Mouse (Mus musculus): ENCODE results near the gene Hephl1. TPM values are rescaled to one million over a fixed set of nuclear protein-coding genes. Genes with fewer than 3 reads are reported as not detected.

Gene Hephl1
- polyA plus RNA-seq, 1 experiment from 2014 or later, result not detected

- ATAC-seq (ENCODE audit: low FRiP score, low read depth), result no peak
- WGBS, result 89% methylated on average over 8 of the region's 8 CpGs
- no peaks in the 10 kb centered on the region for H3K9me3 ChIP-seq
- H3K27ac ChIP-seq (replicated peaks), result no peak overlapping the region
- H3K9ac ChIP-seq (replicated peaks), result no peak overlapping the region
- peaks cover 25% of the 10 kb centered on the region for H3K36me3 ChIP-seq
- no peak overlapping the region for H3K4me2 ChIP-seq (replicated peaks)
- H3K27me3 ChIP-seq, result no peaks in the 10 kb centered on the region
- no peak overlapping the region for H3K4me3 ChIP-seq
- H3K4me1 ChIP-seq, result 0 out of 2 replicates have a peak, but pooled peaks cover 5% of the 10 kb centered on the region
Observed at GRCm38 (mm10) chr9:15030771-15031170, 81.1 kb downstream of the Hephl1 start.

GRCm38 (mm10) chr9:15029025-15029727 is 82.7 kb downstream of the Hephl1 start:
- Histone ChIP-seq H3K27me3 (no peaks in the 10 kb centered on the region), H3K9ac (replicated peaks) (no peak overlapping the region), H3K36me3 (peaks cover 25% of the 10 kb centered on the region), H3K4me3 (no peak overlapping the region), H3K4me1 (no peaks in the 10 kb centered on the region), H3K9me3 (no peaks in the 10 kb centered on the region), H3K27ac (replicated peaks) (no peak overlapping the region), H3K4me2 (replicated peaks) (no peak overlapping the region)
- WGBS, result 54% methylated on average over 5 of the region's 5 CpGs
- peak; percentile 38 for ATAC-seq (ENCODE audit: low FRiP score, low read depth)

GRCm38 (mm10) chr9:15027725-15028124 is 84.2 kb downstream of the Hephl1 start:
- Histone ChIP-seq H3K36me3 (peaks cover 21% of the 10 kb centered on the region), H3K9me3 (no peaks in the 10 kb centered on the region), H3K27me3 (no peaks in the 10 kb centered on the region), H3K27ac (replicated peaks) (no peak overlapping the region), H3K4me3 (no peak overlapping the region), H3K9ac (replicated peaks) (no peak overlapping the region), H3K4me1 (no peaks in the 10 kb centered on the region), H3K4me2 (replicated peaks) (no peak overlapping the region)
- WGBS, result 71% methylated on average over 3 of the region's 3 CpGs
- no peak for ATAC-seq (ENCODE audit: low FRiP score, low read depth)

- H3K4me2 ChIP-seq (replicated peaks), result no peak overlapping the region
- no peak overlapping the region for H3K9ac ChIP-seq (replicated peaks)
- no peaks in the 10 kb centered on the region for H3K9me3 ChIP-seq
- H3K36me3 ChIP-seq, result peaks cover 38% of the 10 kb centered on the region
- no peak overlapping the region for H3K27ac ChIP-seq (replicated peaks)
- no peak for ATAC-seq (ENCODE audit: low FRiP score, low read depth)
- no peak overlapping the region for H3K4me3 ChIP-seq
- no peaks in the 10 kb centered on the region for H3K27me3 ChIP-seq
- no peaks in the 10 kb centered on the region for H3K4me1 ChIP-seq
- 100% methylated on average over 1 of the region's 1 CpGs for WGBS
Observed at GRCm38 (mm10) chr9:15023049-15023448, 88.9 kb downstream of the Hephl1 start.

- no peak overlapping the region for H3K4me3 ChIP-seq
- H3K9ac ChIP-seq (replicated peaks), result no peak overlapping the region
- H3K27me3 ChIP-seq, result no peaks in the 10 kb centered on the region
- ATAC-seq (ENCODE audit: low FRiP score, low read depth), result no peak
- no peaks in the 10 kb centered on the region for H3K4me1 ChIP-seq
- peaks cover 36% of the 10 kb centered on the region for H3K36me3 ChIP-seq
- WGBS, result 85% methylated on average over 9 of the region's 9 CpGs
- H3K27ac ChIP-seq (replicated peaks), result no peak overlapping the region
- H3K9me3 ChIP-seq, result no peaks in the 10 kb centered on the region
- H3K4me2 ChIP-seq (replicated peaks), result no peak overlapping the region
Observed at GRCm38 (mm10) chr9:15021156-15021555, 90.8 kb downstream of the Hephl1 start.

- WGBS, result 92% methylated on average over 5 of the region's 5 CpGs
- H3K27ac ChIP-seq (replicated peaks), result no peak overlapping the region
- ATAC-seq (ENCODE audit: low FRiP score, low read depth), result no peak
- no peaks in the 10 kb centered on the region for H3K27me3 ChIP-seq
- no peaks in the 10 kb centered on the region for H3K9me3 ChIP-seq
- H3K36me3 ChIP-seq, result peaks cover 34% of the 10 kb centered on the region
- no peak overlapping the region for H3K9ac ChIP-seq (replicated peaks)
- no peak overlapping the region for H3K4me3 ChIP-seq
- H3K4me1 ChIP-seq, result no peaks in the 10 kb centered on the region
- H3K4me2 ChIP-seq (replicated peaks), result no peak overlapping the region
Observed at GRCm38 (mm10) chr9:15020561-15021080, 91.3 kb downstream of the Hephl1 start.

- no peak overlapping the region for H3K4me2 ChIP-seq (replicated peaks)
- no peaks in the 10 kb centered on the region for H3K4me1 ChIP-seq
- H3K36me3 ChIP-seq, result peaks cover 45% of the 10 kb centered on the region
- WGBS, result 86% methylated on average over 5 of the region's 5 CpGs
- no peaks in the 10 kb centered on the region for H3K9me3 ChIP-seq
- no peak overlapping the region for H3K4me3 ChIP-seq
- no peaks in the 10 kb centered on the region for H3K27me3 ChIP-seq
- no peak for ATAC-seq (ENCODE audit: low FRiP score, low read depth)
- H3K27ac ChIP-seq (replicated peaks), result no peak overlapping the region
- H3K9ac ChIP-seq (replicated peaks), result no peak overlapping the region
Observed at GRCm38 (mm10) chr9:15018756-15019131, 93.2 kb downstream of the Hephl1 start.

- no peak overlapping the region for H3K27ac ChIP-seq (replicated peaks)
- no peaks in the 10 kb centered on the region for H3K9me3 ChIP-seq
- WGBS, result 90% methylated on average over 18 of the region's 18 CpGs
- no peaks in the 10 kb centered on the region for H3K27me3 ChIP-seq
- peaks cover 48% of the 10 kb centered on the region for H3K36me3 ChIP-seq
- H3K9ac ChIP-seq (replicated peaks), result no peak overlapping the region
- no peaks in the 10 kb centered on the region for H3K4me1 ChIP-seq
- no peak for ATAC-seq (ENCODE audit: low FRiP score, low read depth)
- H3K4me3 ChIP-seq, result no peak overlapping the region
- no peak overlapping the region for H3K4me2 ChIP-seq (replicated peaks)
Observed at GRCm38 (mm10) chr9:15017791-15018755, 93.8 kb downstream of the Hephl1 start.

- Histone ChIP-seq H3K4me2 (replicated peaks) (no peak overlapping the region), H3K9ac (replicated peaks) (no peak overlapping the region), H3K9me3 (no peaks in the 10 kb centered on the region), H3K4me3 (no peak overlapping the region), H3K27ac (replicated peaks) (no peak overlapping the region), H3K4me1 (no peaks in the 10 kb centered on the region), H3K36me3 (peaks cover 38% of the 10 kb centered on the region), H3K27me3 (no peaks in the 10 kb centered on the region)
- ATAC-seq (ENCODE audit: low FRiP score, low read depth), result peak; percentile 82
- 55% methylated on average over 7 of the region's 7 CpGs for WGBS
Observed at GRCm38 (mm10) chr9:15015223-15015956, 96.5 kb downstream of the Hephl1 start.

- no peaks in the 10 kb centered on the region for H3K9me3 ChIP-seq
- no peak overlapping the region for H3K9ac ChIP-seq (replicated peaks)
- H3K4me3 ChIP-seq, result no peak overlapping the region
- H3K4me1 ChIP-seq, result peaks cover 15% of the 10 kb centered on the region; the same call in 1 of the 2 replicates
- H3K36me3 ChIP-seq, result peaks cover 45% of the 10 kb centered on the region
- WGBS, result 85% methylated on average over 14 of the region's 14 CpGs
- H3K27ac ChIP-seq (replicated peaks), result no peak overlapping the region
- no peak for ATAC-seq (ENCODE audit: low FRiP score, low read depth)
- no peak overlapping the region for H3K4me2 ChIP-seq (replicated peaks)
- H3K27me3 ChIP-seq, result no peaks in the 10 kb centered on the region
Observed at GRCm38 (mm10) chr9:15007566-15007965, 104.3 kb downstream of the Hephl1 start.

GRCm38 (mm10) chr9:15004298-15004685 is 107.6 kb downstream of the Hephl1 start:
- Histone ChIP-seq H3K36me3 (peaks cover 45% of the 10 kb centered on the region), H3K9me3 (no peaks in the 10 kb centered on the region), H3K27ac (replicated peaks) (no peak overlapping the region), H3K4me3 (no peak overlapping the region), H3K9ac (replicated peaks) (no peak overlapping the region), H3K4me2 (replicated peaks) (no peak overlapping the region), H3K4me1 (peaks cover 17% of the 10 kb centered on the region; the same call in 1 of the 2 replicates), H3K27me3 (no peaks in the 10 kb centered on the region)
- WGBS, result 70% methylated on average over 9 of the region's 9 CpGs
- no peak; the same call in 1 of the 2 replicates for ATAC-seq (ENCODE audit: low FRiP score, low read depth)
